Mouse (Mus musculus): ENCODE data around the gene Dars.

The Dars gene

GRCm38 (mm10) chr1:128417533-128417888, 343 bp upstream of the Dars start:
- peak; percentile 19 for DNase-seq (ENCODE audit: low spot score)

GRCm38 (mm10) chr1:128411141-128411540, 6.0 kb downstream of the Dars start:
- DNase-seq (ENCODE audit: low spot score), result no peak

- DNase-seq (ENCODE audit: low spot score), result peak; percentile 40
These were observed 10.3 kb downstream of the Dars start for GRCm38 (mm10) chr1:128406846-128407245.

- DNase-seq (ENCODE audit: low spot score), result no peak
These were observed 11.5 kb downstream of the Dars start for GRCm38 (mm10) chr1:128405675-128406074.

- DNase-seq (ENCODE audit: low spot score), result no peak
These were observed 12.1 kb downstream of the Dars start for GRCm38 (mm10) chr1:128405041-128405481.

- peak; percentile 37 for DNase-seq (ENCODE audit: low spot score)
These were observed 16.2 kb downstream of the Dars start for GRCm38 (mm10) chr1:128400926-128401325.

GRCm38 (mm10) chr1:128399941-128400915, 16.9 kb downstream of the Dars start:
- no peak for DNase-seq (ENCODE audit: low spot score)

- no peak for DNase-seq (ENCODE audit: low spot score)
These were observed 18.3 kb downstream of the Dars start for GRCm38 (mm10) chr1:128398738-128399445.

- no peak for DNase-seq (ENCODE audit: low spot score)
These were observed 22.5 kb downstream of the Dars start for GRCm38 (mm10) chr1:128394657-128395056.

GRCm38 (mm10) chr1:128392382-128392781, 24.8 kb downstream of the Dars start:
- no peak for DNase-seq (ENCODE audit: low spot score)

GRCm38 (mm10) chr1:128386487-128386886, 30.7 kb downstream of the Dars start:
- no peak for DNase-seq (ENCODE audit: low spot score)

- no peak for DNase-seq (ENCODE audit: low spot score)
These were observed 40.3 kb downstream of the Dars start for GRCm38 (mm10) chr1:128376841-128377240.

- DNase-seq (ENCODE audit: low spot score), result peak; percentile 27
These were observed 44.9 kb downstream of the Dars start for GRCm38 (mm10) chr1:128372143-128372860.

- peak; percentile 59 for DNase-seq (ENCODE audit: low spot score)
These were observed 48.3 kb downstream of the Dars start for GRCm38 (mm10) chr1:128368732-128369441.

GRCm38 (mm10) chr1:128360601-128361000, 56.6 kb downstream of the Dars start:
- DNase-seq (ENCODE audit: low spot score), result no peak

- peak; percentile 99 for DNase-seq (ENCODE audit: low spot score)
These were observed 57.4 kb downstream of the Dars start, which contains the start of gene Mcm6 for GRCm38 (mm10) chr1:128359554-128360376. Mcm6 (minus strand) TSS chr1:128359664.

- peak; percentile 58 for DNase-seq (ENCODE audit: low spot score)
These were observed 58.1 kb downstream of the Dars start for GRCm38 (mm10) chr1:128358916-128359553.

- DNase-seq (ENCODE audit: low spot score), result no peak
These were observed 58.9 kb downstream of the Dars start for GRCm38 (mm10) chr1:128358276-128358675.

- DNase-seq (ENCODE audit: low spot score), result no peak
These were observed 59.7 kb downstream of the Dars start for GRCm38 (mm10) chr1:128357452-128357851.

GRCm38 (mm10) chr1:128353092-128353491, 64.1 kb downstream of the Dars start:
- no peak for DNase-seq (ENCODE audit: low spot score)

All from embryo, embryonic 10 days (tissue).